Mouse (Mus musculus) adrenal gland, adult 8-10 months (tissue): Measurements from ENCODE around the gene Nme9. TPM values are rescaled to one million over a fixed set of nuclear protein-coding genes. Genes with fewer than 3 reads are reported as not detected.

ENCODE experiments used
- DNase-seq: peaks from one replicate; pipeline ENCODE4 v3.0.0; 2022
- total RNA-seq, 4 experiments: library from RNA; stranded (reverse); gene quantifications; 2 replicates each; pipeline ENCODE4 v1.2.4; 2022

Nme9 gene
- total RNA-seq, 4 experiments from 2014 or later, result not detected

- no peak for DNase-seq
Measured at GRCm38 (mm10) chr9:99437031-99437764, 14.1 kb upstream of the Nme9 start, which contains the start of gene Mras. Gene Mras (minus strand): TSS chr9:99437381.

GRCm38 (mm10) chr9:99437781-99438565 lies 13.3 kb upstream of the Nme9 start:
- DNase-seq, result no peak

GRCm38 (mm10) chr9:99439064-99439463 lies 12.2 kb upstream of the Nme9 start:
- DNase-seq, result no peak

- DNase-seq, result no peak
Measured at GRCm38 (mm10) chr9:99440941-99441340, 10.3 kb upstream of the Nme9 start.

- DNase-seq, result no peak
Measured at GRCm38 (mm10) chr9:99441647-99442433, 9.4 kb upstream of the Nme9 start.

- no peak for DNase-seq
Measured at GRCm38 (mm10) chr9:99444590-99445178, 6.6 kb upstream of the Nme9 start.

GRCm38 (mm10) chr9:99446259-99446658 lies 5.0 kb upstream of the Nme9 start:
- no peak for DNase-seq

GRCm38 (mm10) chr9:99447323-99447722 lies 4.0 kb upstream of the Nme9 start:
- DNase-seq, result no peak

GRCm38 (mm10) chr9:99449886-99450647 lies 1.2 kb upstream of the Nme9 start:
- DNase-seq, result no peak

- no peak for DNase-seq
Measured at GRCm38 (mm10) chr9:99454211-99454610, 2.9 kb downstream of the Nme9 start.

- DNase-seq, result peak; percentile 34
Measured at GRCm38 (mm10) chr9:99458529-99459208, 7.4 kb downstream of the Nme9 start.

GRCm38 (mm10) chr9:99459730-99460129 lies 8.5 kb downstream of the Nme9 start:
- no peak for DNase-seq

- no peak for DNase-seq
Measured at GRCm38 (mm10) chr9:99464876-99465275, 13.6 kb downstream of the Nme9 start.

GRCm38 (mm10) chr9:99468572-99468971 lies 17.3 kb downstream of the Nme9 start:
- no peak for DNase-seq

- DNase-seq, result no peak
Measured at GRCm38 (mm10) chr9:99469681-99470273, 18.5 kb downstream of the Nme9 start.

- DNase-seq, result no peak
Measured at GRCm38 (mm10) chr9:99470347-99471092, 19.2 kb downstream of the Nme9 start.

GRCm38 (mm10) chr9:99471334-99471733 lies 20.1 kb downstream of the Nme9 start:
- DNase-seq, result no peak

- no peak for DNase-seq
Measured at GRCm38 (mm10) chr9:99479181-99479711, 28.0 kb downstream of the Nme9 start.

GRCm38 (mm10) chr9:99480764-99481163 lies 29.5 kb downstream of the Nme9 start:
- no peak for DNase-seq

GRCm38 (mm10) chr9:99483191-99483590 lies 31.9 kb downstream of the Nme9 start:
- DNase-seq, result peak; percentile 35
